Mouse (Mus musculus) hindbrain, embryonic 14.5 days (tissue): ENCODE data around the gene Etnk1. TPM values are rescaled to one million over a fixed set of nuclear protein-coding genes. Genes with fewer than 3 reads are reported as not detected.
A peak's percentile ranks its signal among the peaks of the same experiment; 100 is the strongest.

Experiments used
- ATAC-seq: fragments of 200-750 bp; cut with Nextera tagmentation; 2 replicates; pipeline ENCODE4 v1.8.0; 2017; ENCODE audit warnings: moderate number of reproducible peaks, mild to moderate bottlenecking, moderate TSS enrichment, moderate library complexity; ENCODE audit not compliant: low FRiP score
- DNase-seq: peaks from one replicate; pipeline ENCODE4 v3.0.0-alpha.2; 2015; ENCODE audit warnings: low spot score
- H3K27ac ChIP-seq: fragments of 300-500 bp; sonication (generic); 2 replicates; pipeline ENCODE4 v1.5.1; 2014; ENCODE audit warnings: mild to moderate bottlenecking, moderate library complexity
- H3K27me3 ChIP-seq: fragments of 300-500 bp; sonication (generic); 2 replicates; pipeline ENCODE4 v1.6.1; 2014; ENCODE audit warnings: mild to moderate bottlenecking, low read length, mixed read lengths; ENCODE audit not compliant: control insufficient read depth, insufficient read depth
- H3K36me3 ChIP-seq: fragments of 300-500 bp; sonication (generic); replicated peaks from 2 replicates; pipeline ENCODE4 v1.6.1; 2014; ENCODE audit not compliant: control insufficient read depth, insufficient read depth
- H3K4me1 ChIP-seq: fragments of 300-500 bp; sonication (generic); replicated peaks from 2 replicates; pipeline ENCODE4 v1.6.1; 2014; ENCODE audit warnings: antibody characterized with exemption, low read length, mixed read lengths; ENCODE audit not compliant: control insufficient read depth, insufficient read depth
- H3K4me2 ChIP-seq: fragments of 300-500 bp; sonication (generic); replicated peaks from 2 replicates; pipeline ENCODE4 v1.6.1; 2014; ENCODE audit warnings: mild to moderate bottlenecking, moderate library complexity
- H3K4me3 ChIP-seq: fragments of 300-500 bp; sonication (generic); replicated peaks from 2 replicates; pipeline ENCODE4 v1.5.1; 2014; ENCODE audit warnings: mild to moderate bottlenecking, low read length
- H3K9ac ChIP-seq: fragments of 300-500 bp; sonication (generic); 2 replicates; pipeline ENCODE4 v1.6.1; 2014
- H3K9me3 ChIP-seq: fragments of 300-500 bp; sonication (generic); 2 replicates; pipeline ENCODE4 v1.6.1; 2016; ENCODE audit warnings: low read length; ENCODE audit not compliant: control insufficient read depth
- WGBS: fragments of 180-500 bp; shearing (Covaris S2); extraction: QIAGEN DNeasy Blood & Tissue Kit; methylation state at CpG from one replicate; pipeline ENCODE4 v1.1.7; 2014; 5-methylcytosine and 5-hydroxymethylcytosine counted together
- polyA plus RNA-seq: library from polyadenylated mRNA; unstranded; fragments of >200 nt; fragmentation: Nextera tagmentation; extraction: Ambion mirVana; gene quantifications from 2 replicates; pipeline ENCODE4 v1.2.1, GENCODE M21; 2014

Gene Etnk1
- polyA plus RNA-seq, 1 experiment from 2014 or later: 62.1 TPM

DNA sequence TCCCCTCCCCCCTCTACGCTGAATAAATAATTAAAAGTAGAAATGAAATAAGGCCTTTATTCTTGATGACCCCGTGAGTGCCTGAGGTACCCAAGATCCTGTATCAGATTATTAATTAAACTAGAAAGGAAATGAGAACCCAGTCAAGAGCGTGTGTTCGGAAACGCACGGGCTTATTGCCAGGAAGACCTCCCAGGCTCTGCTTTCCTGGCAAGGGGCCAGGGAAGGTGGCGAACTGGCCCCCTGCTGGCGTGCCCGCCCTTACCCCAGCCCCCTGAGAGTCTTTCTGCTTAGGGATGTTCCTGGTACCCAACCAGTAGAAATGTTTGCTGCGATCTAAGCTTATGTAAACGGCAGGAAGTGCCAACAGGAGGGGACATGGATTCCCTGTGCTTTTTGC, 49.2 kb downstream of the Etnk1 start:
- no peak for DNase-seq
- H3K27me3 ChIP-seq: no peaks in the 10 kb centered on the region
- WGBS: 60% methylated on average over 11 of the region's 11 CpGs

DNA sequence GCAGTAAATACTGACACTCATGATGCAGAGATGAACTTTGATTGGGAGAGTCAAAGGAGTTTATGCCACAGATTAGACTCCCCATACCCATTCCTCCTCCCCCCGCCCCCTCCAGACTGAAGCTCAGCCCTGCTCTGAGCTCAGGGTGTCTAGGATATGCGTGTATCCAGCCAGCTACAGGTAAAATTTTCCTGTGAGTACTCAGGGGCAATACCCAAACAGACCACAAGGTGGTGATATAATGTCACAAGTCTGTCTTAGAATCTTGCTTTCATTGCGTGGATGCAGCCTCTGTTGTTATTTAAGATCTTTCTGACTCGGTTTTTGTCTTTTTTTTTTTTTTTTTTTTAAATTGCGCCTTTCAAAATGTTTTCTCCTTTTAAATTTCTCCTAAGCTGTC, 52.3 kb downstream of the Etnk1 start:
- Histone ChIP-seq H3K27me3 (no peaks in the 10 kb centered on the region), H3K4me2 (no peak overlapping the region), H3K9me3 (no peaks in the 10 kb centered on the region), H3K4me3 (no peak overlapping the region), H3K36me3 (no peaks in the 10 kb centered on the region), H3K4me1 (no peaks in the 10 kb centered on the region), H3K27ac (no peak overlapping the region), H3K9ac (no peak overlapping the region)
- 6% methylated on average over 5 of the region's 5 CpGs for WGBS
- ATAC-seq (peak; percentile 34; the same call in 1 of the 2 replicates), DNase-seq (peak; percentile 95)

More for the DNA sequence above, 49.2 kb downstream of the Etnk1 start:
- H3K4me2 ChIP-seq: no peak overlapping the region
- H3K36me3 ChIP-seq: no peaks in the 10 kb centered on the region
- H3K27ac ChIP-seq: no peak overlapping the region
- H3K4me3 ChIP-seq: no peak overlapping the region
- no peaks in the 10 kb centered on the region for H3K4me1 ChIP-seq
- H3K9ac ChIP-seq: no peak overlapping the region
- no peaks in the 10 kb centered on the region for H3K9me3 ChIP-seq
- no peak for ATAC-seq

DNA sequence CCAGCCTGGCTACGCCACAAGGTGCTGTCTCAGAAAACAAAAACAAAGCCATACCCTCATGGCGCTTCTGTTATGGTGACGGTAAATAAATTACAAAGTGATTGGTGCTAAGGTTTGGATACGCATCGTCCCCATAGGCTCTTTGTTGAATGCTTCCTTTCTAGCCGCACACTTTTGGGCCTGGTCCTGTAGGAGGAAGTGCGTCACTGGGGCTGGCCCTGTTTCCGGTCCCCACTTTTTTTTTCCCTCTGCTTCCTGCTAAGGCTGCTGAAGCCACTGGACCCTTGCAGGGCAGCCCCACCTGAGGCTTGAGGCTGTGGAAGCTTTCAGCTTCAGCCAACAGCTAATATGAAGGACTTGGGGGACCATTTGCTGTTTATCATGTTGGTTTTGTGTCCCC, 54.2 kb downstream of the Etnk1 start:
- Histone ChIP-seq H3K9me3 (no peaks in the 10 kb centered on the region), H3K4me1 (no peaks in the 10 kb centered on the region), H3K36me3 (no peaks in the 10 kb centered on the region), H3K4me3 (no peak overlapping the region), H3K27me3 (no peaks in the 10 kb centered on the region), H3K27ac (no peak overlapping the region), H3K9ac (no peak overlapping the region), H3K4me2 (no peak overlapping the region)
- no peak for ATAC-seq
- no peak for DNase-seq
- 87% methylated on average over 8 of the region's 8 CpGs for WGBS

DNA sequence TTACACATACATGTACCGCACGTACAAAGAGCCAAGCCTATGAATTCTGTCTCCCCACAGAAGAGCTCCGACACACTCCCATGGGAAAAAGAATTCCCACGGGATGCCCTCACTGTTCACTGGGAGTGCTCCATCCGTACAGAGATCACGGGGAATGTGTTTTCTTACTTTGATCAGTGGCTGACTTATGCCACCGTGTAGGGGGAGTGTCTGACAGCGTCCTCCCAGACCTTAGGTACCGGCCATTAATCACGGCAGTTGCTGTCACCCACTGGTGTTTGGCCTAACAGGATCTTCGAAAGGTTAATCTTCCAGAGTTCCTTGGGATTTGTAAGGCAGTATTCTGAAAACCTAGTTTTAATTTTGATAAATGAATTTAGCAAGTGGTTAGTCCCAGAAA, 57.0 kb downstream of the Etnk1 start:
- no peaks in the 10 kb centered on the region for H3K27me3 ChIP-seq
- H3K4me2 ChIP-seq: no peak overlapping the region
- no peak overlapping the region for H3K27ac ChIP-seq
- no peak for ATAC-seq
- DNase-seq: no peak
- H3K36me3 ChIP-seq: no peaks in the 10 kb centered on the region
- H3K9me3 ChIP-seq: no peaks in the 10 kb centered on the region
- 73% methylated on average over 11 of the region's 11 CpGs for WGBS
- no peak overlapping the region for H3K4me3 ChIP-seq
- no peak overlapping the region for H3K9ac ChIP-seq
- H3K4me1 ChIP-seq: no peaks in the 10 kb centered on the region

DNA sequence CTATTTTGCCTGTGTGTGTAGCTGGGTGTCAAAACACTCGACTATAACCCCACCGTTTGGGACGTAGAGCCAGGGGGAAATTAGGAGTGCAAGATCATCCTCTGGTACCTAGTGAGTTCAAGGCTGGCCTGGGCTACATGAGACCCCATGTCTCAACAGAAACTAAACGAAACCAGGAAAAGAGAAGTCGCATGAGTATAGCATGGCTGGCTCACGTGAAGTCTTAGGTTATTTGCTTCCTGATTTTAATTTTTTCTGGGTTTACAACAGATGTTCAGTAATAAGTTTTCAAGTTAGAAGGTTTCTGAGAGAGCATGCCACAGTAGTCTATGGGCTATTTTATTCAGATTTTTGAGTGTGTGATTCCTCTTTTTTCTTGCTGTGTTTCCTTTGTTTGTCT, 57.9 kb downstream of the Etnk1 start:
- DNase-seq (no peak), ATAC-seq (no peak)
- H3K9me3 ChIP-seq: no peaks in the 10 kb centered on the region
- H3K4me3 ChIP-seq: no peak overlapping the region
- no peaks in the 10 kb centered on the region for H3K36me3 ChIP-seq
- H3K4me1 ChIP-seq: no peaks in the 10 kb centered on the region
- WGBS: 74% methylated on average over 6 of the region's 6 CpGs
- H3K9ac ChIP-seq: no peak overlapping the region
- no peak overlapping the region for H3K4me2 ChIP-seq
- no peaks in the 10 kb centered on the region for H3K27me3 ChIP-seq
- H3K27ac ChIP-seq: no peak overlapping the region

DNA sequence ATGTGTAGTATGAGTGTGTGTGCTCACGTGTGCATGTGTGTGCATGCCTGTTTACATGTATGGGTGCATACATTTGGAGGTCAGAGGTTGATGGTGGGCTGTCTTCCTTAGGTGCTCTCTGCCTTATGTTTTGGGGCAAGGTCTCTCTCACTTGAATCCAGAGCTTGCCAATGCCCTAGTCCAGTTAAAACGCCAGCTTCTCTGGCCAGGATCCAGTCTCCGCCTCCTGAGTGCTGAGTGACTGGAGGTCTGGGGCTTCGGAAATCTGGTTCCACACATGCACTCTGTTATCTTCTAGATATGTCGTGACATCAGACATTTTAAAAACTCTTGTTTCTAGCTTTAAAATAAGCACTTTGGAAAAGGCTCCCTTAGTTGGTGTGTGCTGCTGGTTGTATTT, 61.7 kb downstream of the Etnk1 start:
- ATAC-seq (no peak), DNase-seq (no peak)
- Histone ChIP-seq H3K4me2 (no peak overlapping the region), H3K27me3 (no peaks in the 10 kb centered on the region), H3K9me3 (no peaks in the 10 kb centered on the region), H3K9ac (no peak overlapping the region), H3K4me3 (no peak overlapping the region), H3K27ac (no peak overlapping the region), H3K36me3 (no peaks in the 10 kb centered on the region), H3K4me1 (no peaks in the 10 kb centered on the region)
- 80% methylated on average over 5 of the region's 5 CpGs for WGBS

DNA sequence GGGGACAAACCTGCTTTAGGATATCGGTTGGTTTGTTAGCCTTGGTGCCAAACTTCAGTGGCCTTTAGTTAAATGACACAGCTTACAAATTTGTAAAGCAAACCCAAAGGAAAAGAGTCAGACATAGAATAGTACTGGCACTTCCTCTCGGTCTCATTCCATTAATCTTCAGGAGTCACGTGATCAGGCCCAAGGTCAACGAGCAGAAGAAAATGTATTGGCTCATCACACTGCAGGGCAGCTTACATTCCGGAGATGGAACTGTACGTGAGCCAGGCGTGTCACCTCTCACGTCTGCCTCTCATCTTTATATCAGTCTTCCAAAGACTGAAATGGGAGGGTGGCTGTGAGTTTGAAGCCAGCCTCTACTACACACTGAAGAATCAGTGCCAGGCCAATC, 62.9 kb downstream of the Etnk1 start:
- Histone ChIP-seq H3K4me2 (no peak overlapping the region), H3K9ac (no peak overlapping the region), H3K27me3 (no peaks in the 10 kb centered on the region), H3K4me1 (no peaks in the 10 kb centered on the region), H3K4me3 (no peak overlapping the region), H3K36me3 (no peaks in the 10 kb centered on the region), H3K9me3 (no peaks in the 10 kb centered on the region), H3K27ac (no peak overlapping the region)
- WGBS: 80% methylated on average over 8 of the region's 8 CpGs
- DNase-seq: no peak
- no peak for ATAC-seq

DNA sequence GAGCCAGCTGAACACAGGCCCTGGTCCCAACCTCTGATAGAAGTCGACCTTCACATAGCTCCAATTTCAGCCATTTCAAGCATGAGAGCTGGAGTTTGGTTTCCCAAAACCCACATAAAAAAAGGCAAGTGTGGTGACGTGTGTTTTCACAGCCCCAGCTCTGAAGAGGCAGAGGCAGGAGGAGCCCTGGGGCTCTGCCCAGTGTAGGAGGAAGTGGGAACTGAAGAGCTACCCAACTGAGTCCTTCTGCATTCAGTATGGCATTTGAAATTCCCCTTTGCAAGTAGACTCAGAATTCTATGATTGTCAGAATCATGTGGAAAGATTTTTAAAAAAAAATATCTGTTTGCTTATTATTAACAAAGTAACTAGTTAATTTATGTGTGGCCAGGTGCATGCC, 63.9 kb downstream of the Etnk1 start:
- no peak overlapping the region for H3K4me2 ChIP-seq
- no peaks in the 10 kb centered on the region for H3K9me3 ChIP-seq
- no peaks in the 10 kb centered on the region for H3K27me3 ChIP-seq
- no peaks in the 10 kb centered on the region for H3K36me3 ChIP-seq
- no peak for ATAC-seq
- no peak for DNase-seq
- H3K27ac ChIP-seq: no peak overlapping the region
- WGBS: 80% methylated on average over 2 of the region's 2 CpGs
- H3K4me3 ChIP-seq: no peak overlapping the region
- no peaks in the 10 kb centered on the region for H3K4me1 ChIP-seq
- H3K9ac ChIP-seq: no peak overlapping the region

DNA sequence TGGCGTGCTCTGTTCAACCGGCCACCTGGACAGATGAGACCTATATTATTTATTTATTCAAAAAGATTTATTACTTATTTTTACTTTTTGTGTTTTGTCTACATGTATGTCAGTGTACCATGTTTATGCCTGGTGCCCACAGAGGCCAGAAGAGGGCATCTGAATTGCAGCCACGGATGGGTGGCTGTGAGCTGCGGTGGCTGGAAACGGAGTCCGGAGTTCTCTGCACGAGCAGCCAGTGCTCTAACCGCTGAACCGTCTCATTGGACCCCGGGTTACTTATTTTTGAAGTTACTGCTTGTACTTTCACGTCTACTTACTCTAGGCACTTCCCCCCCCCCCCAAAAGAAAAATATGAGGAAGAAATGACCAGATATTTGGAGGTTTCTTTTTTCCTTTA, 65.7 kb downstream of the Etnk1 start:
- H3K4me2 ChIP-seq: no peak overlapping the region
- ATAC-seq (no peak), DNase-seq (no peak)
- no peaks in the 10 kb centered on the region for H3K27me3 ChIP-seq
- no peak overlapping the region for H3K27ac ChIP-seq
- H3K9ac ChIP-seq: no peak overlapping the region
- no peaks in the 10 kb centered on the region for H3K9me3 ChIP-seq
- WGBS: 88% methylated on average over 11 of the region's 11 CpGs
- H3K4me3 ChIP-seq: no peak overlapping the region
- H3K4me1 ChIP-seq: no peaks in the 10 kb centered on the region
- H3K36me3 ChIP-seq: no peaks in the 10 kb centered on the region

DNA sequence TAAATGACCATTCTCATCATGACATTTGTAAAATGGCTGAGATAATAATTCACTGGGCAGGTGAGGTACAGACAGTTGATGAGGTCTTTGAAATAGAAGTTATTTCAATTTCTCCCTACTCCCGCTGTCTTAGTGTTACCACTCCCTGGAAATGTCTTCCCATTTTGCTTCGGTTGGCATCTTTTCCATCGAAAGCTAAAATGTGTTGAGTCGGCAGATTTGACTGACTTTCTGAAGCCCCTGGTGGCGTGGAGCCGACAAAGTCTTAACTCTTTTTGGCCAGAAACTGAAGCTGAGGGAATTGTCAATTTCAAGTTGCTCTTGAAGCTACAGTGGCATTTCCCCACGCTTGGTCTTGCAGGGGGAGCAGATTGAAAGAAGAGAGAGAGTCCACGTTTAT, 67.8 kb downstream of the Etnk1 start:
- DNase-seq (no peak), ATAC-seq (no peak)
- Histone ChIP-seq H3K4me2 (no peak overlapping the region), H3K4me1 (no peaks in the 10 kb centered on the region), H3K36me3 (no peaks in the 10 kb centered on the region), H3K27me3 (no peaks in the 10 kb centered on the region), H3K27ac (no peak overlapping the region), H3K4me3 (no peak overlapping the region), H3K9me3 (no peaks in the 10 kb centered on the region), H3K9ac (no peak overlapping the region)
- 77% methylated on average over 8 of the region's 8 CpGs for WGBS
